Mouse (Mus musculus): ENCODE results near the gene Gpr180. TPM values are rescaled to one million over a fixed set of nuclear protein-coding genes. Genes with fewer than 3 reads are reported as not detected.
"Not testable (repeated sequence)": the region's sequence is repeated elsewhere in the genome, so short reads cannot be mapped to it uniquely, and the experiment has no call there.

The Gpr180 gene
- 10 to 100 TPM; 27.0 to 28.4 TPM for total RNA-seq (2021)
- long read RNA-seq, transcript Gpr180-201 (9 exons, 1,875 nt): major isoform, 24 of 64 reads
- long read RNA-seq, partial matches to known transcripts: 21 of 64 reads
- long read RNA-seq, other reads (novel, unspliced or antisense): 19 of 64 reads

DNA sequence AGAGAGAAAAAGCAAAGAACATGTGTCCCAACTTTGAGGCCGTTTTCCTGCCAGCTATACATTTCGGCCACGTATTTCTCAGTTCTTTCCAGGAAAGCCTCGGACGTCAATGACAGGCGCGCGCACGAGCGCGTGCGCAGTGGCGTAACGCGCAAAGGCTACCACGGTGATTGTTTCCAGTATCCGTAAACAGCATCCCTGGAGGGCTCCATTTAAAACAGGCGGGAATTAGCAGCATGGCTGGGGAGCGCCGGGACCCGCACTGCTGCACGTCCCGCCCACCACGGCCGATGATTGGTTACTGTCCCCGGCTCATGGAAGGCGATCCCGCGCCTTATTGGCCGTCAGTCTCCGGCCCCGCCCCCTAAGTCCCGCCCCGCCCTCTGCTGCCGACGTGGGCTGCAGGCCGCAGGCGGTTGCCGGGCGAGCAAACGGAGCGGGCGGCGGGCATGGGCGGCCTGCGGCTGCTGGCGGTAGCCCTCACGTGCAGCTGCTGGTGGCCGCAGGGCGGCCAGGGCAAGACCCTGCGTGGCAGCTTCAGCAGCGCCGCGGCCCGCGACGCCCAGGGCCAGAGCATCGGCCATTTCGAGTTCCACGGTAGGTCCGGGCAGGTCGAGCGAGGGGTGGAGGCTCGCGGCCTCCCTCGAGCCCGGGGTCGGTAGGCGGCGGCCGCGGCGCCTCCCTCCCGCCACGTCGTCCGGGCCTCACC, at the start of gene Gpr180:
Gene Gpr180, plus strand, starts transcription at position 415 of the 709 bp plus-strand sequence.
- DNase-seq (ENCODE audit: low spot score in 2 of 2): peak; percentile 97 to 98

DNA sequence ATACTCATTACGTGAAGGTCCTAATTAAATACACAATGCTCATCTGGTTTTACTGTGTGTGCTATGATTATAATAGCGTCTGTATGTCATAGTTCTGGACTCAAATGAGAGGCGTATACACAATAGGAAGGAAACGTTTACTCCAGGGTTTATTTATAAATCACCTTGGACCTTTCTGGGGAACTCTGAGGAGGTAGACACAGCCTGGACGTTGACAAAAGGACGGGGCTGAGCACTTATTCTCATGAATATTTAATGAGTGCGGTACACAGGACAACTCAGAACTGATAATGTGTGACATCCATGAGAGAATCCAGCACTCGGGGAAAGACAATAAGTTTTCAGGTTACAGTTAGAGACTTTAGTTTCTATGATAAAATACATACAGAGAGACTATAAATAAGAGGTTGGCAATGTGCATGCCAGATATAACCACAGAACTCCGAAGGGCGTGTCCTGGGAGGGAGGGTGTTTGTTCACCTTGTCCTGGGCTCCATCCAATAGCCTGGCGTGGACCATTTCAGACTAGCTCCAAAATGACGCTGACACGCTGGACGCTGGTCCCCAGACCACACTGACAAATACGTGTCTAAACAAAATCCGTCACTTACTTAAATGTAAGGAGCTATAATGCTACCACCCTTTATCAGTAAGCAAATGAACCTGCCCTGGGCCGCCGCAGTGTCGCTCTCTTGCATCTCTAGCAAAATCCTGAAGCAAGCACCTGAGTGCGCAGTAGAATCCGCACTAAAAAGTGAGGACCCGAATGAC, 48.3 kb upstream of the Gpr180 start:
- no peak for DNase-seq (ENCODE audit: low spot score in 2 of 2)

DNA sequence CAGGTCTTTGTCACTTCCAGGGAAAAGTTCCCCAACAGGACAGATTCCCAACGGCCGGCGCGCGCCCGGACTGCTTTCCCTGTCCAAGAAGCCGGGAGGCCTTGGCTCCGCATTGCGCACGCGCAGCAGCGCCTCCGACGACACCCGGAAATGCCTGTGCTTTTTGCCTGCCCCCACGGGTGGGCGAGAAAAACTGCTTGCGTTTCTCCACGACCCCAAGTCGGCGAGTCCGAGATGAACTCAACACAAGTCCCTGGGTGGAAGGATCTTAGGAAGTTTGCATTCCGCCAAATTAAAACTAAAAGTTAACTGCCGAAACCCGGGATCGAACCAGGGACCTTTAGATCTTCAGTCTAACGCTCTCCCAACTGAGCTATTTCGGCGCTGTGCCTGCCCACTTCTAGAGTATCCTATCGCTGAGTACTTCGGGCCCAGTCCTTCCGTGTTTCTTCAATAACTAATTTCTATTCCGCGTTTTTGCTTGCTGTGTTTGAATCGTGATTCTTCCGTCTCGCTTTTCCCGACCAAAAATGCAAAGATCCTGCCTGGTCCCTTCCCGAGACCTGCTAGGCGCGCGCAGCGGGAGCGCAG, 47.6 kb upstream of the Gpr180 start:
- peak; percentile 91 to 94 for DNase-seq (ENCODE audit: low spot score in 2 of 2)

DNA sequence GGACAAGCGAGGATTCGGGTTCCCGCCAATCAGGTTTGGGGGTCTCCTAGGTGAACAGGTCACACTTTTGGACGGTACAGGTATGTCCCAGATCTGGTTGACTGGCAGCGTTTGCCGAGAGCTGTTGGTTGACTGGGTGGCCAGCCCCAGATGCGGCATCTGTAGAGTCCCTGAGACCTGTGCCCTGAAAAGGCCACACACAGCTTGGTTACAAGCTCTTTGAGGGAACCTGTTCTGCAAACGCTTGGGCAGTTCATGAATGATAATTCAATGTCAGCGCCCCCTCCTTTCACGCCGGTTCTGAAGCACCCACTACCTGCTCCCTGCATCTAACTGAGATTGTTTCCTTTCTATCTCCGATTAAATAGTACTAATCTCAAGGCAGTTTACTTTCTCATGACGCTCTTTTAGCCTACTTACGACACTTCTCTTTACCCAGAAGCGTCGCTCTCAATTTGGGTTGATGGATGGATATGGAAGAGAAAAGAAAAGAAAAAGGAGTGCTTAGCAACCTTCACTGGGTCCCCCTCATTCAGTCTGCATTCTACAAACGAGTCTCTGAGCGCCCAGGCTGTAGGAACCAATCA, 47.1 kb upstream of the Gpr180 start:
- no peak for DNase-seq (ENCODE audit: low spot score in 2 of 2)

DNA sequence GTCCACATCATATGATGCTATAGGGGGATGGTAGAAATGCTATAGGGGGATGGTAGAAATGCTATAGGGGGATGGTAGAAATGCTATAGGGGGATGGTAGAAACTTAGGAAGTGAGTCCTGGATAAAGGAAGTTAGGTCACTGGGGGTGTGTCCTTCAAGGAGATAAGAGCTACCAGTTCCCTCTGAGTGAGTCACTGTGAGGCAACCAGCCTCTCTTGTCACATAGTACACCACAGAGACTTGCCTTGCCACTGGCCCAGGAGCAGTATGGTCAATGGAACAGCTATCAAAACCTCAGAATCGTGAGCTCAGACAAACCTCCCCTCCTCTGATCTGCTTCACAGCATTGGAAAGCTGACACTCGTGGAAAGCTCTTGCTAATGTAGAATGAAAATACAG, 38.7 kb upstream of the Gpr180 start:
- no peak for DNase-seq (ENCODE audit: low spot score in 2 of 2)

DNA sequence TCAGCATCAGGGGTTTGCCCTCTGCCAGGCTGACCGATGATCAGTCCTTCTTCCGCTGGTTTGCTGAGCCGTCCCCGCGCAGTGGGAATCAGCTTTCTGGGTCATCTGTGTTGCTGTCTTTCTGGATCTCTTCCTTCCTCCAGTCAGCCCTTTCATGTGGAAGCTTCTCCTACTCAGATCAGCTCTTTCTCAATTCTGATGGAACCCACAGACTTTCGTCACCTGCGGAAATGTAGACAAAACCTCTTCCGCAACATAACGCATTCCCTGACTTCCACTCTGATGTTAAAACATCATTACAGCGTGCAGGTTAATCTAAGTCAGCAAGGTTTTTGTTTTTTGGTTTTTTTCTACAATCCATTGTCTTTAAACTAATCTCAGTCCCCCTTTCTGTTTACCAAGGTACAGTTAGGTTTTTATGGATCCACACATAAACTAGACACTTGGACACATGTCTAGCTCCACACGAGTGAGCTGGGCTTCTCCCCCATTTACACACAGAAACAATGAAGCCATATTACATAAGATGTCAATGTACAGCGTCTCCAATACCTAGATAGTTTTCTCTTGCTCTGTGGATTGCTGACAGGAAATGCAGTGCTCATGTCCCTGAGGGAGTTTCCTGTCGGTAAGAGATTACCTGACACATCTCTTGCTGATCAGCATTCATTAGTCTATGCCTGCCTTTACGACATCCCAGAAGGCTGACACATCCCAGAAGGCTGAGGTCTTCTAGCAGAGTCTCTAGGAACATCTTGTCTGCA, 35.5 kb upstream of the Gpr180 start:
- DNase-seq (ENCODE audit: low spot score in 2 of 2): no peak

DNA sequence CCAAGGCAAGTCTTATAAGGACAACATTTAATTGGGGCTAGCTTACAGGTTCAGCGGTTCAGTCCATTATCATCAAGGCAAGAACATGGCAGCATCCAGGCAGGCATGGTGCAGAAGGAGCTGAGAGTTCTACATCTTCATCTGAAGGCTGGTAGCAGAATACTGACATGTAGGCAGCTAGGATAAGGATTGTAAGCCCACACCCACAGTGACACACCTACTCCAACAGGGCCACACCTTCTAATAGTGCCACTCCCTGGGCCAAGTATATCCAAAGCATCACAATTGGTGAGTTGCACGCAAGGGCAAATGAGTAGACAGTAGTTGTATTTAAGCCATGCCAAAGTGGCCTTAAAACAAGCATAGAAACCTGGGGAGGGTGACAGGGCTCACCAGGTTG, 29.5 kb upstream of the Gpr180 start:
- not testable (repeated sequence) for DNase-seq (ENCODE audit: low spot score in 2 of 2)

DNA sequence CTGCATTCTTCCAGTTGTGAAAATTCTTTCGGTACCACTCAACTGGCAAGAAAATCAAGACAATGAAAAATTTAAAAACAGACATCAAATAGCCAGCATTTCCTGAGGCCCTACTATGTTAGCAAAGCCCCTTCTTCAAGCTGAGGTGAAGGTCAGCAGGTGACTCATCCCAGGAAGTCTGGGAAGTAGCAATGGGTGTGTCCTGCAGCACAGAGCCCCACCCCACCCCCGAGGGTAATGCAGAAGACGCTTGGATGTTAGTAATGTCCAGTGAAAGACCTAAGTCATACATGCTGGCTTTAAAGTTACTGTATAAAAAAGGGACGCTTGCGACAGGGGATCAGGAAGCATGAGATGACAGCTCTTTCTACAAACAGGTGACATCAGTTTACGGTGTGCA, 23.8 kb upstream of the Gpr180 start:
- no peak for DNase-seq (ENCODE audit: low spot score in 2 of 2)

DNA sequence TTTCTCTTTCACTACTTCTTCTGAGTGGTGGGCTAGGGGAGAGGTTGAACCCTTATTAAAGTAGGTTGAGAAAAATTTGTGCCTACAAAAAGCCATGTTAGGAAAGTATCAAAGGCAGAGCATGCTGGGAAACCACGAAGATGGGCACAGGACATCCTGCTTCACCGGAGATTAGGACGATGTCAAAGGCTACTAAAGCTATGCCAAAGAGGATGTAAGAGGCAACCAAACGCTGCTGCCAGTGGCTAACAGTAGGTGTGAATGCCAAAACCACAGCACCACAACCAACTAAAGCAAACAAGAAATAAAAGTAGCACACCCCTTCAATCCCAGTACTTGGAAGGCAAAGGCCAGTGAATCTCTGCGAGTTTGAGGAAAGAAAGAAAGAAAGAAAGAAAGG, 12.8 kb upstream of the Gpr180 start:
- no peak for DNase-seq (ENCODE audit: low spot score in 2 of 2)

DNA sequence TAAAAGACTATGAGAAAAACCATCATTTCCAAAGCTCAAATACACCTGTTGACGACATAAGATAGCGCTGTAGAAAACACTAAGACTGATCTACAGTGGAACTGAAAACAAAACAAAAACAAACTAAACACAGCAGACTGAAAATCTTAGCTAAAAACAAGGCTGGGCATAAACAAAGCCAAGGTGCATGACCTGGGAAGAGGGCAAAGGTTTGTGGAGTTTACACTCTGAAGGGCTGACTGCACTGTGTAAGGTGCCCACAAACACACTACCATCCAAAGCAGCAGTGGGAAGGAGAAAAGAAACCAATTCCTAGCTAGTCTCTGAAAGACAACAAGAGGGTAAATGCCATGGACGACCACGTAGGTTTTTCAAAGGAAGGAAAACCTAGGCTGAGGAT, 12.2 kb upstream of the Gpr180 start:
- no peak for DNase-seq (ENCODE audit: low spot score in 2 of 2)

DNA sequence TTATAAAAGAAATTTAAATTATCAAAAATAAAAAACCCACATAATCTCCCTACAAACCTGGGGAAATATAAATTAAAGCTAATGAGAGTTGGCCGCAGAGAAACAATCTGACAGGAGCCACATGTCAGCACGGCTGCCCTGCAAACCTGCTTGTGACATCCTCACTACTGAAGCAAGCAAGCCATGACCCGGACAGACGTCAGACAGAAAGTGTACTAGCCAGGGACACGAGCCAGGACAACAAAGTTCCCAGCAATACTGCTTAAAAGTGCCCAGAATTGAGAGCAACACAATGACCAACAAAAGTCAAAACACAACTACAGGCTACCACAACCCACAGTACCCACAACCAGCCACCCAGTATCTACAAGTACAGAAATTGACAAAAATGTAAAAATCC, 10.7 kb upstream of the Gpr180 start:
- no peak for DNase-seq (ENCODE audit: low spot score in 2 of 2)

DNA sequence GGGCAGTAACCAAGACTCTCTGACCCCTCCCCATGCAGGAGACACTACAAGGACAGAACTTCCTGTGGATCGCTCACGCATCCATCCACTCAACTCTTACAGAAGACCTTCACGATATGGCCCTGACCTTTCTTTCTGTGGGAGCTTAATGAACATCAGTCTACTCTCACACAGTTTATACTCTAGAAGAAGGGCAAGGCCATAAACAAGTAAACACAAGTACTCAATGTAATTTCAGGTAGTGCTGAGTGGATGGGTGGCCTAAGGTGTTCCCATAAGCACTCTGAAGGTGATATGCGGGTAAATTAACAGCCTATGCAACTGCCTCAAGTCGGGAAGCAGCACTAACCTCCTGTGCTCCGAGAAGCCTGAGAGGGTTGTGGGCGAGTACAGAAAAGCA, 5.5 kb upstream of the Gpr180 start:
- no peak for DNase-seq (ENCODE audit: low spot score in 2 of 2)

DNA sequence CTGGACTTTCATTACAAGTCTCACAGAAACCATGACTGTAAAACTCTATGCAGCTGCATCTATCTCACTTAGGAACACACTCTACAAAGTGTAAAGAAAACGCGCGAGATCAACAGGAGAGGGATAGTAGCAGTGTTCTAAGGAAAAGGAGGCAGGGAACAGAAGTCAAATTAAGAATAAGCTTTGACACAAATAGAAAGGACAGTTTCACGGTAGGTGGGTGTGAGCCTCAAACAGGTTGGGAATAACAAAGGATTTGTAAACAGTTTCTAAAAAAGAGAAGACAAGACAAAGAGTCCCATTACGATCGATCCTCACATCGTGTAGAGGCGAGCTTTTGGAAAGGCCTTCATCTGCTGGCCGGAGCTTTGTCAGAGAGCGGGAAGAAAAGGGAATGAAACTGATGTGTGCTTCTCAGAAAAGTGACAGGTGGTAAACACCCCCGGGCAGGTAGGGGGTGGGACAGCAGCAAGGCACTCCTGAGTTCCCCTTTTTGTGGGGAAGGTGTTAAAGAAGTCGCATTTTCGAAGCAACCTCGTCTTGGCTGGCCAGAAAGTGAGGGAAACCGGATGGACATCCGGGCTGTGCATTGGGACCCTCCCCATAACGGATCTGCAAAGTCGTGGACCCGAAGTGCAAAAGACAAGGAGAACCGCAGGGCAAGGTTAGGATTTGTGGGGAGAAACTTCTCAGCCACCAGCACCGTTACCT, 4.9 kb upstream of the Gpr180 start:
- DNase-seq (ENCODE audit: low spot score in 2 of 2): no peak

DNA sequence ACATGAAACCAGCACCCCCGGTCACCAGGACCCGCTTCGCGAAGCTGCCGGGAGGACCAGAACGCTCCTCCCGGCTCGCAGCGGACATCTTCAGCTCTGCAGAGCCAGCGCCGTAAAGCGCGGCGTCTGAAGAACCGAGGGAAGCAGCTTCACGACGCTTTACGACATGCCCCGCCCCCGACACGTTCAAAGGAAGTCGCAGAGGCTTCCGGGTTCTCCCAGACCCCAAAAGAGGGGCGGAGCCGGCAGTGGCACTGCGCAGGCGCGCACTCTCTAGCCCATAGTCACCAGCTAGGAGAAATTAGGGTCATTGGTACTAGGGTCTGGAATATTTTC, 4.3 kb upstream of the Gpr180 start, which contains the start of gene Tgds:
Gene Tgds, minus strand, starts transcription at position 114 of the 336 bp plus-strand sequence.
- peak; percentile 97 for DNase-seq (ENCODE audit: low spot score in 2 of 2)

DNA sequence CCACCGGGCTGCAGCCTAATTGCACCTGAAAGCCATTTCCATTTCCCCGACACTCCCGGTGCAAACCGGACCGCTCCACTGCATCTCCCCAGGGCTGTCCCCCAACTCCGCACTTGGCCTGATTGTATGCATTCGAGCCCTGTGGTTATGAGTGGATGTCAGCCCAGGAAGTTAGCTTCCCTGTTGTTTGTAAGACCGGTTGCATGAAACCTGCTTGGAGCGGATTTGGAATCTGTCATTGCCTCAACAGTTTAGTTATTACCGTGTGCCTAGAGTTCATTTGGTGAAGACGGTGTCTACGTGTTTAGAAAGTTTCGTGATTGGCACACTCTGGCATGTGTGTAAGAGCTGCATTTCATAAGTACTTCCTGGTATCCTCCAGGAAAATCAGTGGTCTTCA, 529 bp downstream of the Gpr180 start:
- DNase-seq (ENCODE audit: low spot score in 2 of 2): no peak

DNA sequence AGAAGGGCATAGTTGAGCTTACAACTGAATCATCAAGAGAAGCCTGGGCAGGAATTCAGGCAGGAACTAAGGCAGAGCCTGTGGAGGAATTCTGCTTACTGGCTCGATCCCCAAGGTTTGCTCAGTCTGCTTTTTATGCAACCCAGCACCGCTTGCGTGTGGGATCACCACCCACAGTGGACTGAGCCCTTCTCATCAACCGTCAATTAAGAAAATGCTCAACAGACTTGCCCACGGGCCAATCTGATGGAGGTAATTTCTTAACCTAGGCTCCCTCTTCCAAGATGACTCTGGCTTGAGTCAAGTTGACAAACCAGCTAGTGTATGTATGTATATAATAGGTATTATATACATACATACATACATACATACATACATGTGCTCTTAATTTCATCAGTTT, 5.3 kb downstream of the Gpr180 start:
- DNase-seq (ENCODE audit: low spot score in 2 of 2): no peak

DNA sequence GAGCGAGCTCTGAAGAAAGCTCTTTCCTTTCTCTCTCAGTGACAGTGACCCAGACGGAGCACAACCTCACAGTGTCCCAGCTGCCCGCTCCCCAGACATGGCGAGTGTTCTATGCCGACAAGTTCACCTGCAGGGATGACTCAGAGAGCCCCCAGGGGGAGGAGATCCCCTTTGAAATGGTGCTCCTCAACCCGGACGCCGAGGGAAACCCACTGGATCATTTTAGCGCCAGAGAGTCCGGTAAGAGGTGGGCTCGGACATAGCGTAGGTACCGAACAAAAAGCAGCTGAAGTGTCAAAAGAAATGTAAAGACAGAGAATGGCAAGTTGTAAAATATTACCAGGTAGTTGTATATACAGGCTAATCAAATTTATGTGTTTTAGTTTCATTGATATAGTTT, 11.1 kb downstream of the Gpr180 start:
- DNase-seq (ENCODE audit: low spot score in 2 of 2): no peak

DNA sequence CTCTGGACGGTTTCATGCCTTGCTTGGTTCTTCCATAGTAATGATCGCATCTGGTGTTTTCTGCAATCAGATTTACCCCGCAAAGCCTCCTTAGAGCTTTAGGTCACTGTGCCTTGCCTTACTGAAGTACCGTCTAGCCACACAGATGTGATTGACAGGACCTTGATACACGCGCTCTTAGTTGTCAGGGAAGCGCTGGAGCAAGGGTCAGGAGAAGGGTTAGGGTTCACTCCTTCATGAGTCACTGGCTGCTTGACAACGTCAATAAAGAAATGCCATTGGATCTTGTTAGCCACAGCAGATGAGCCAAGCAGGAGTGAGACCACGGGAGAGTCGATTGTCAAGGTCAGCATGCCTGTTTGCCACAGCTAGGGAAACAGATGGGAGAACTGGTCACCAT, 11.6 kb downstream of the Gpr180 start:
- DNase-seq (ENCODE audit: low spot score in 2 of 2): no peak

DNA sequence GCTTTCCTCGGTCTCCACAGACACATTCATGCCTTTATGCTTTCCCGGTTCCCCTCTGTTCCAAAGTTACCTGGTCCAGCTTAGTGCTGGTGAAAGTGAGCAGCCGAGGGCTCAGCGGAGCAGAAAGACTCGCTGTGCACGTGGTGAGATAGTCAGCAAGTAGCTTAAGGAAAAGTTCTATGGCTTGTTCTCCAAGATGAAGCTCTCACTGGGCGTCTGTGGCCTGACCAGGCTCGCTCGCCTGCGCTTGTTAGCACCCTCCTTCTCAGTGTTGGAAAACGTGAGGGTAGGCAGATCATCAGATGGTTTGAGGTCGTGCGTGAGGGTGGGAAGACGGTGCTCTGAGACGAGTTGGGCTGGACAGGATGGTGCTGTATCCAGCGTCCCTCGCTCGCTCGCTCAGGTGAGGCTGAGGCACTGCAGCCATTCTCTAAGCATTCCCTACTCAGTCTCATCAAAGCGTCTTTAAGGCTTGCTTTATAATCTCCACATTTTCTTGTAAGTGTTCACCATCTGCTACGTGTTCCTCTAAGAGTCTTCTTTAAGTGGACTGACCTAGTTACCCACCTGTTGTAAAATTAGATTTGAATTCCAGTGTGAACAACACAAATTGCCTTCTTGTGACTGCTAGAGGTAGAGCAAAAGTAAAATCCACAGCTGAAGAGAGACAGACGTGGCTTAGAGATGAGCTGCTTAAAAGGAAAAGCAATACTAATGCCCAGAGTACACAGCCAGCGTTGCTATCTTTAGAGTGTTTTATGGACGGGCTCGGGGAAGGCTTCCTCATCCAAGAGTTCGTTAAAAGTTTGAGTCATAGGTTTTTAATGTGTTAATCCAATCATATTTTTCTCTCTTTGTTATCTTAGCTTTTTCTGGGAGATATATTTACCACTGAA, 13.9 kb downstream of the Gpr180 start:
- DNase-seq (ENCODE audit: low spot score in 2 of 2): no peak

All from layer of hippocampus, postnatal 10 days (tissue).